Mouse (Mus musculus) B cell, adult 2 months (primary cell): ENCODE results near the gene Lgr6.
A peak's percentile ranks its signal among the peaks of the same experiment; 100 is the strongest.

ENCODE experiments used
- DNase-seq, 2 experiments: peaks; one replicate each; pipeline ENCODE4 v3.0.0; 2022

Lgr6 gene

DNA sequence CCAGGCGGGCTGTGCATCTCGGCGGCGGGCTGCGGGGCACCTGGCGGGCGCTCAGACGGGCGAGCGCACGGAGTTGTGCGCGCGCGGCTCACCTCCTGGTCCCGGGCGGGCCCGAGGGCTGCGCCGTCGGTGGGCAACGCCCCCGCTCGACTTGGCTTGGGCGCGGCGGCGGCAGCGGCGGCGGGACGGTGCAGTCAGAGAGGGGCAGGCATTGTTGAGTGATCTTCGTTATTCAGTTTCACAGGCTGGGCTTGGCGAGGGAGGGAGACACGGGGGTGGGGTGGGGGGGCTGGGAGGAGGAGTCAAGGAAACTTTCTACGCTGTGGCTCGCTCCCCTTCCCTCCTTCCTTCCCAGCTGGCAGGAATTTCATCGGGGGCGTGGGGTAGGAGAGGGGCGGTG is at the start of gene Lgr6:
Lgr6 (minus strand) TSS at position 153 of the 400 bp plus-strand sequence.
- DNase-seq, result peak in 1 of 2 experiments; percentile 30

GRCm38 (mm10) chr1:135154411-135154959 is 49.4 kb upstream of the Lgr6 start:
- DNase-seq, result peak; percentile 71 to 75

DNA sequence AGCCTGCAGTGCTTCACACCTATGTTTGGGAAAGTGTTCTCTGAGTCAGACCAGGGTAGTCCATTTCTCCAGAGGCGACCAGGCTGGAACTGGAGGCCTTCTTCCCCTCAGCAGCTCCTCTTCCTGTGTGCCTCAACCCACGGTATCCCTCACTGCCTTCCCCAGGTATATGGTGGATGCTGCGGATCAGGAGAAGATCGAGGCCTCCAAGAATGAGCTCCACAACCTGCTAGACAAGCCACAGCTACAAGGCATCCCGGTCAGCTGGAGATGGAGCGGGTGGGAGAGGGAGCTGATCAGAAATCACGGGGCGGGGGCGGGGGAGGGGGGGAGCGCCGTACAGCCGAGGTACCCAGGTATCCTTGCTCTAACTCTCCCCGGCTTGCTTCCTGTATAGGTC is 48.9 kb upstream of the Lgr6 start:
- DNase-seq, result no peak

- DNase-seq, result no peak
Observed at GRCm38 (mm10) chr1:135148996-135149395, 43.9 kb upstream of the Lgr6 start.

DNA sequence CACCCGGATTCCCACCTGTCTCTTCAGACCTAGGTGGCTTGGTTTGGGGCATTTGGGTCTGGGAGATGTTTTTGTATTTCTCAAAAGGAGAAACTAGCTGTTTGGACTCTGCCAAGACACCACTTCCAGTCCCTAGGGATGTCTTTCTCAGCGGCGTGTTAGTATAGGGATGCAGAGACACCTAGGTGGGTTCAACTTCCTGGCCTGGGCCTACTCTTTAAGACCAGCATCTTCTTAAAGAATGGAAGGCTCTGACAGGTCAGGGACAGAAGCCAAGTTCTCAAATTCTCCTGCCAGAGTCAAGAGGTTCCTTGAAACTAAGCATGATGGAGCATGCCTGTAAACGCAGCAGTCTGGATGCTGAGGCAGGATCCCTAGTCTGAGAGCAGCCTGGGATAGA is 43.4 kb upstream of the Lgr6 start:
- DNase-seq, result no peak

DNA sequence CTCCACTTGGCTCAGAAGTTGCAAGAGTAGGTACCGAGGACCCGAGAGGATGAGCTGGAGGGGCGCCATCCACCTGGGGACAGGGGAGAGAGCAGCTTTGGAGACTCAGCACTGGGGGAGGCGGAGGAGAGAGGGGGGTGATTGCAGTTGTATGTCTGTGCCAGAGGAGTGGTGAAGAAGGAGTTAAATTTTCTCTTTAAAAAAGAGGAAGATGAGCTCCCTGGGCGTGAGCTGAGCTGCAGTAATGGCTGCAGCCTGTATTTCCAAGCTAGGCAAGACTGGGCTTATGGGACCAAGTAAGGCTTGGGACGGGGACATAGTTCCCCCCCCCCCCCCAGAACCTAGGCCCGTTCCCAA is 42.6 kb upstream of the Lgr6 start:
- DNase-seq, result no peak

- DNase-seq, result peak; percentile 81 to 82
Observed at GRCm38 (mm10) chr1:135146946-135147701, 42.0 kb upstream of the Lgr6 start.

DNA sequence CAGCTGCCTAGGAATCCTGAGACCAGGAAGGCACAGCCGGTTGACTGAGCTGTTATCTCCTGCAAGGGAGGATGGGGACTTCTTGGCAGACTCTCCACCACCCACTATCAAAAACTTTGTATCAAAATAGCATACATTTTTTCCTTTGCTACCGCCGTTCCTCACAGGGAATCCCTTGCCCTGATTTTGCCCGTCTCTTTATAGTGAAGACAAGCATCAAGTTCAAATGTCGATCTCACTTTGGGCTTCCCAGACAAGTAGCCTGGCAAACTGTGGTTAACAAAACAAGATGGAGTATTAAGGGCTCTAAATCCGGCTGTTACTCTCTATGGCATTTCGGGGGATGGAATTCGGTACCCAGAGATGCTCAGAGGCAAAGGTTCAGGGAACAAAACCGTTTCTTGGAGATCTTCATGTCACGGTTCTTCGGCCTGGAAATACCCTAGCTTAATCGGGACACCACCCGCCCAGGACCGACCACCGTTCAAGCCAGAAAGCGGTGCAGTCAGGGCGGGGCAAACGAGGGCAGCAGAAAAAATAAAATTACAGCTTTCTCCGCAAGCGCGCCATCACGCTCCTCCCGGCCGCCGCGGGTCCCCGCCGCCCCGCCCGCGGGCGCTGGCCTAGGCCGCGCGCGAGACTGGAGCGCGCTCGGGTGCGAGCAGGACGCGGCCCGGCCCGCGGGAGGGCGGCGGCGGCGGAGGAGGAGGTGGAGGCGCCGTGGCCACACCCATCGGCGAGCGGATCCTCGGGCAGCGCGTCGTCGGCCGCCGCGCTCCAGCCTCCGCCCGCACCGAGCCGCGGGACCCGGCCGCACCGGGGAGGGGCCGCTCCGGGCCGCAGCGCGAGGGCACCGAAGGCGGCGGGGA is 41.2 kb upstream of the Lgr6 start, which contains the start of gene Arl8a:
Arl8a (plus strand) TSS at position 748 of the 869 bp plus-strand sequence.
- peak; percentile 82 to 87 for DNase-seq

DNA sequence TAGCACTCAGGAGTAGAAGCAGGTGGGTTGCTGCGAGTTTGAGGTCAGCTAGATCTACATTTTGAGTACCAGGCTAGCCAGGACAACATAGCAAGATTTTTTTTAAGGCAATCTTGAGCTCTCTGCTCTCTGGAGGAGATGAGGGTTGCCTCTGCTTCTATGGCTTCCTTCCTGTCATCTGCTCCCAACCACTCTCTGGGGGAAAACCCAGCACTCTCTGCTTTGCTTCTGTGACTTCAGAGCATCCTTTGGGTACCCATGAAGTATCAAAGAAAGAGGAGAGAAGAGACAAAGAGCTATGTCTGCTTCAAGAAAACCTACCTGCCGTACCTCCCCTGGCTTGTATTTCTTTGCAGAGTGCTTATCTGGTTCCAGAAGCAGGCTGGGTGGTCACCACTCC is 38.9 kb upstream of the Lgr6 start:
- DNase-seq, result no peak

- no peak for DNase-seq
Observed at GRCm38 (mm10) chr1:135142452-135142851, 37.4 kb upstream of the Lgr6 start.

GRCm38 (mm10) chr1:135139906-135140305 is 34.8 kb upstream of the Lgr6 start:
- peak; percentile 38 to 47 for DNase-seq

DNA sequence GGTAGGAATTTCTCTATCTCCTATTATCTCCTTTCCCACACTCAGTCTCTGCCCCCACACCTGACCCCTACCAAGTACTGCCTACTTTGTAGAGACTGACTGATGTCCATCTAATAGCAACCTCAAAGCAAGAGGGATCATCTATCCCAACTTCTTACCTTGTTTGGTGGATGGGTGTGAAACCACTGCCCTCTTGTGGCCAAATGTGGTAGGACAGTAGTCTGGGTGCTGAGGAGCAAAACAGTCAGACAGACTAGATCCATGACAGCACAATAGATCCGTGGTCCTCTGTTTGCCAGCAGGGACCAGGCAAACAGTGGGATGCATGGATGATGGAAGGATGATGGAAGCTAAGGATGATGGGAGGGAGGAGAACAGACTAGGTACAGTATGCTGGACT is 31.4 kb upstream of the Lgr6 start:
- DNase-seq, result peak; percentile 78

- DNase-seq, result no peak
Observed at GRCm38 (mm10) chr1:135135111-135135787, 30.2 kb upstream of the Lgr6 start.

- peak; percentile 33 to 34 for DNase-seq
Observed at GRCm38 (mm10) chr1:135133678-135134435, 28.8 kb upstream of the Lgr6 start.

DNA sequence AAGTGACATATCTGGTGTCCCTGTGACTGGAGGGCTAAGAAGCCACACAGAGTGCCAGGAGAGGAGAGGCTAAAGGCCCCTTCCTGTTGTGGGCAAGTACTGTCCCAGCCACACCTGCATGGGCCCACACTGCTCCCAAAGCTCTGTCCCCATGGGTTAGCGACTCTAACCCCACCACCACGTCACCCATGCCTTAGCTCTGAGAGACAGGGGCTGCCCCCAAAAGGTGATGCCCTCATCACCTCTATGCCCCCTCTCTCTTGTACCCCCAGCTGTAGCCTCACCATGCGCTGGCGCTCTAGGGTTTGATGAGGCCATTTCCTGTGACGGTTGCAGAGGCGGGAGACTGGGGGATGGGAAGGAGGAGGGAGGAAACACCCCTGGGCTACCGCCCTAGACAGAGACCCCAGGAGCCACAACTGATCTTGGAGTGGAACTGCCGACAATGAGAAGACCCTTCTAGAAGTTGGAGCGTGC is 27.9 kb upstream of the Lgr6 start:
- DNase-seq, result peak; percentile 58

DNA sequence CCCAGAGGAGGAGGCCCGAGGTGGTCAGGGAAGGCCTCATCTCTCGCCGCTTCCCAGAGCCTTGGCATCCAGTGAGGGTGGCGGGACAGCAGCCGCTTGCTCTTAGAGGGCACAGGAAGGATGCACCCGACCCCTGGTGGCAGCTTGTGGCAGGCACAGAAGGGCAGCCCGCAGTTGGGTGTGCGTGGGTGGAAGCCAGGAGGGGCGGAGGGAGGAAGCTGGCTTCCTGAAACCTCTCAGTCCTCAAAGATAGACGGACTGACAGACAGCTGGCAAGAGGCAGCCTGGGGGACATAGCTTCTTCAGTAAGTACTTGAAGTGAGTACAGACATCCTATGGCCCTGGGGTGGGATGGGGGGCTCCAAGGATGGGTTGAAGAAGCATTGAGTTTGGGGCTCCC is 27.4 kb upstream of the Lgr6 start, which contains the start of gene Ptpn7:
Ptpn7 (plus strand) TSS at position 228 of the 400 bp plus-strand sequence.
- DNase-seq, result peak; percentile 94 to 95

DNA sequence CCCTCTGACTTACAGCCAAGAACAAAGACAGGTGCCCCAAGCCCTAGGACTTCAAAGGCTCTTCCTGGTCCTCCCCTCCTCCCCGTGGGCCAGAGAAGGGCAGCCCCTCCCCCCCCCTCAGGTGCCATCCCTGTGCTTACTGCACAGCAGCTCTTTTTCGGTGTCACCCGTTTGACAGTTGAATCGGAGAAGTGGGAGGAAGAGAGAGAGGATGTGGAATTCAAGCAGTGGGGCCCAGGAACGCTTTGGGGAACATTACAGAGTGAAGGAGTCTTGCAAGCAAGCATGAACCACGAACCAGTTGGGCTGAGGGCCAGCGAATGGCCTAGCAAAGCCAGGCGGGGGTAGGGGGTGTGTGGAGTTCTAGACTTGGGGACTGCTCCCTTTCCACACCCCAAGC is 26.5 kb upstream of the Lgr6 start:
- DNase-seq, result no peak

DNA sequence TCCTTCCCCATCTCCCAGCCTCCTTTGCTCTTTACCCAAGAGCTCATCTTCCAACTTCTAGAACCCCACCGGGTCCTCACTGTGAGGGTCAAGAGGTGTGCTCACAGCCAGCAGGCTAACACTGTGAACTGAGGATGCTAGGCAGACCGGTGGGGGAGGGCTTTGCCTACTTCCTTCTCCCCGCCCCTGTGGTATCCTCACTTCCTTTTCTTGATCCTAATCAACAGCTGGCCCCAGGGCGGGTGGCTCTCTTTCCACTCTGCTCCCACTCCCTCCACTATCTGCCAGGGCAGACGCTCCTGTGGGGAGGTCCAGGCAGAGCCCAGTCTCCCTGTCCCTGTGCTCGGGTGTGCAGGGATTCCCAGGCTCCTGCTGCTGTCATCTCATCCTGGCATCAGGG is 26.0 kb upstream of the Lgr6 start:
- peak; percentile 67 to 68 for DNase-seq

GRCm38 (mm10) chr1:135130376-135131018 is 25.4 kb upstream of the Lgr6 start:
- DNase-seq, result no peak

- no peak for DNase-seq
Observed at GRCm38 (mm10) chr1:135129543-135130183, 24.6 kb upstream of the Lgr6 start.

DNA sequence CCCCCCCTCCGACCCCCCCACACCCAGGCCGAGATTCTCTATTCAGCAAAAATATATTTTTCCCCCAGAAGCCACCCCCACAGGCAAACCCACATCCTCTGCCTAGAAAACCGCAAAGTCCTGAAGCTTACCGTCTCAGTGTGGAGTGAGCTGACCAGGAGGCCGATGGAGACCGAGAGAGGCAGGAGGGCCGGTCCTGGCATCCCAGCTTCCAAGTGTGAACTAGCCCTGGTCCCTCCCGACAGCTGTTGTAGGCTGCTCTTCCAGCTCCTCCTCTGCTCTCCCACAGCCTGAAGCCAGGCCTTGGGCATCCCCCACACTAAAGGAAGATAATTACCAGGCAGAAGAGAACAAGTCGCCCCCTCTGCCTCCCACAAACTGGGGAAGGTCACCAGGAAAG is 23.9 kb upstream of the Lgr6 start:
- no peak for DNase-seq
